In the genomic region with DNA sequence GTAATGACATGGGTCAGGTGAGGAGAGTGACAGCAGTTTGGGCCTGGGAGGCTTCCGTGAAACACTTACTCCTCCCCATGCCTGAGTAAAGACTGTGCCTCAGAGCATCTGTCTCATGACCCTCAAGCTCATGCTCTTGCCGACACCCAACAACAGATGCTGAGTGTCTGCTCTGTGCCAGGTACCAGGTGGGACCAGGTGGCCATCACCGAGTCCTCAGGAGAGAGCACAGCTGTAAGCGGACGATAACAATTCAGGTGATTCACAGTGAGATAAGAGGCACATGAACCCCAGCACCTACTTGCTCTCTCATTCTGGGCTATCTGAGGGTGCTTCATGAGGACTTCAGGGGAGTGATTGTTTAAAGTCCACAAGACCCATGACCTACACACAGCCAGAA, we compare ENCODE assay signal across 8 mouse cellular contexts. TPM values are rescaled to one million over a fixed set of nuclear protein-coding genes. Genes with fewer than 3 reads are reported as not detected.
DNase-seq lines count a peak whose midpoint lies in the region; ATAC-seq and TF ChIP-seq lines count a peak whose summit lies in the region.
"Not testable (repeated sequence)": the region's sequence is repeated elsewhere in the genome, so short reads cannot be mapped to it uniquely, and the experiment has no call there.

No protein-coding gene starts in this region.

- not testable (repeated sequence) for H3K4me2 ChIP-seq in intestine, embryonic 15.5 days (replicated peaks); lung, embryonic 14.5 days; neural tube, embryonic 14.5 days (ENCODE audit: low read depth, low read length)

- ATAC-seq in erythroblast, adult 5-6 weeks (replicated peaks; ENCODE audit: low FRiP score, poor library complexity, severe bottlenecking), result peak; percentile 31
- peak; percentile 72 for ATAC-seq in intestine, embryonic 15.5 days
- ATAC-seq in lung, embryonic 14.5 days (ENCODE audit: insufficient read depth), result peak; percentile 57
- ATAC-seq in neural tube, embryonic 14.5 days (ENCODE audit: low read depth), result peak; percentile 64

- H3K9ac ChIP-seq in heart, adult 2 months (ENCODE audit: low read depth, low read length); intestine, embryonic 15.5 days; lung, embryonic 14.5 days; neural tube, embryonic 14.5 days (replicated peaks; ENCODE audit: low read depth, low read length): not testable (repeated sequence)

- H3K27me3 ChIP-seq in heart, adult 2 months (ENCODE audit: control insufficient read depth, insufficient read depth, low read length); intestine, embryonic 15.5 days (replicated peaks); lung, embryonic 14.5 days (ENCODE audit: insufficient read depth, low read length); neural tube, embryonic 14.5 days (ENCODE audit: control insufficient read depth, insufficient read depth, low read length): not testable (repeated sequence)

- H3K79me2 ChIP-seq in heart, adult 2 months (replicated peaks; ENCODE audit: control insufficient read depth, insufficient read depth, low read length), result not testable (repeated sequence)

- not testable (repeated sequence) for TF ChIP-seq POLR2A in heart, adult 2 months (IDR thresholded peaks at IDR 0.05; ENCODE audit: insufficient read depth, low read depth, low read length)

- 80% methylated on average over 4 of the region's 5 CpGs for WGBS in heart, adult 2 months
- WGBS in intestine, embryonic 15.5 days, result 84% methylated on average over 4 of the region's 5 CpGs
- whole genome bisulfite sequencing in lung, embryonic 14.5 days, result 84% methylated on average over 4 of the region's 5 CpGs
- WGBS in neural tube, embryonic 14.5 days, result 87% methylated on average over 4 of the region's 5 CpGs

- not testable (repeated sequence) for H3K9me3 ChIP-seq in intestine, embryonic 15.5 days; lung, embryonic 14.5 days (ENCODE audit: low read depth, low read length); neural tube, embryonic 14.5 days (ENCODE audit: control insufficient read depth, low read length)

- TF ChIP-seq CTCF in heart, adult 2 months (IDR thresholded peaks at IDR 0.05); lung, embryonic 14.5 days (IDR thresholded peaks at IDR 0.05; ENCODE audit: low read depth): not testable (repeated sequence)

- not testable (repeated sequence) for H3K4me3 ChIP-seq in heart, adult 2 months; intestine, embryonic 15.5 days (replicated peaks); lung, embryonic 14.5 days (ENCODE audit: low read depth, low read length); neural tube, embryonic 14.5 days (ENCODE audit: low read depth, low read length)

- intact Hi-C loops in heart, adult 2 months (cut with DNase I), result not testable (repeated sequence)

- DNase-seq in adrenal gland, adult 8-10 months, result peak; percentile 80
- DNase-seq in heart, adult 2 months, result peak; percentile 84 to 86
- peak; percentile 85 to 86 for DNase-seq in layer of hippocampus, postnatal 36 days
- DNase-seq in lung, embryonic 14.5 days, result not testable (repeated sequence)
- peak; percentile 89 for DNase-seq in testis, postnatal 14 days (ENCODE audit: low spot score)

- H3K4me1 ChIP-seq in heart, adult 2 months (ENCODE audit: control insufficient read depth, insufficient read depth, low read length); intestine, embryonic 15.5 days (replicated peaks); lung, embryonic 14.5 days (ENCODE audit: insufficient read depth); neural tube, embryonic 14.5 days (ENCODE audit: control insufficient read depth, insufficient read depth, low read length): not testable (repeated sequence)

- not testable (repeated sequence) for H3K27ac ChIP-seq in heart, adult 2 months; intestine, embryonic 15.5 days; lung, embryonic 14.5 days (ENCODE audit: low read depth); neural tube, embryonic 14.5 days (ENCODE audit: low read depth, low read length)

- not testable (repeated sequence) for TF ChIP-seq EP300 in heart, adult 2 months (IDR thresholded peaks at IDR 0.05; ENCODE audit: insufficient read depth, low read depth, low read length)

- not testable (repeated sequence) for H3K36me3 ChIP-seq in heart, adult 2 months (ENCODE audit: control insufficient read depth, insufficient read depth, low read length); intestine, embryonic 15.5 days; lung, embryonic 14.5 days (ENCODE audit: insufficient read depth); neural tube, embryonic 14.5 days (ENCODE audit: control insufficient read depth, insufficient read depth, low read length)

RNA-seq across cellular contexts. Expression of a gene that starts 50.9 kb away (rescaled TPM):
- 100 to 1,000 TPM in 2 of 4 experiments, 10 to 100 TPM in 2; 71.9 to 122 (median 93.1) TPM for total RNA-seq in adrenal gland, adult 8-10 months (2022)
- 7.7 TPM in 1 of 2 replicates, not detected in the other for total RNA-seq in erythroblast, adult 5-6 weeks (2015; ENCODE audit: low replicate concordance)
- 2.6 and 3.9 TPM in 2 replicates for total RNA-seq in erythroblast, adult 5-6 weeks (2017; ENCODE audit: low replicate concordance)
- total RNA-seq in heart, adult 2 months (2021), result 10 to 100 TPM; 17.3 to 17.4 TPM
- 11.3 and 13.0 TPM in 2 replicates for polyA plus RNA-seq in heart, adult 2 months (2012; rRNA removed)
- 12.3 and 13.0 TPM in 2 replicates for polyA plus RNA-seq in intestine, embryonic 15.5 days (2015; fragmentation: Nextera tagmentation; extraction: Ambion mirVana)
- 10 to 100 TPM; 66.4 to 85.4 TPM for total RNA-seq in layer of hippocampus, postnatal 36 days (2021)
- 10.7 and 10.8 TPM in 2 replicates for polyA plus RNA-seq in lung, embryonic 14.5 days (2014; fragmentation: Nextera tagmentation; extraction: Ambion mirVana)
- polyA plus RNA-seq in neural tube, embryonic 14.5 days (2014; fragmentation: Nextera tagmentation; extraction: Ambion mirVana), result 12.8 and 14.4 TPM in 2 replicates

RNA-seq across cellular contexts. Expression of a gene that starts 59.8 kb away (rescaled TPM):
- total RNA-seq in adrenal gland, adult 8-10 months (2022), result 10 to 100 TPM; 46.4 to 69.5 (median 53.9) TPM
- total RNA-seq in erythroblast, adult 5-6 weeks (2015; ENCODE audit: low replicate concordance), result 20.2 and 71.5 TPM in 2 replicates
- total RNA-seq in erythroblast, adult 5-6 weeks (2017; ENCODE audit: low replicate concordance), result 31.5 and 44.0 TPM in 2 replicates
- 10 to 100 TPM; 36.4 to 43.6 TPM for total RNA-seq in heart, adult 2 months (2021)
- polyA plus RNA-seq in heart, adult 2 months (2012; rRNA removed), result 29.6 and 44.3 TPM in 2 replicates
- polyA plus RNA-seq in intestine, embryonic 15.5 days (2015; fragmentation: Nextera tagmentation; extraction: Ambion mirVana), result 40.0 and 40.4 TPM in 2 replicates
- 10 to 100 TPM; 67.2 to 71.1 TPM for total RNA-seq in layer of hippocampus, postnatal 36 days (2021)
- polyA plus RNA-seq in lung, embryonic 14.5 days (2014; fragmentation: Nextera tagmentation; extraction: Ambion mirVana), result 58.1 and 59.8 TPM in 2 replicates
- polyA plus RNA-seq in neural tube, embryonic 14.5 days (2014; fragmentation: Nextera tagmentation; extraction: Ambion mirVana), result 60.3 and 64.5 TPM in 2 replicates
